Mouse (Mus musculus) kidney, embryonic 16.5 days (tissue): ENCODE measurements around the gene Nup210. TPM values are rescaled to one million over a fixed set of nuclear protein-coding genes. Genes with fewer than 3 reads are reported as not detected.
"Not testable (repeated sequence)": the region's sequence is repeated elsewhere in the genome, so short reads cannot be mapped to it uniquely, and the experiment has no call there.

ENCODE experiments used
- ATAC-seq: fragments of 200-750 bp; cut with Nextera tagmentation; 2 replicates; pipeline ENCODE4 v1.8.0; 2017; ENCODE audit warnings: moderate TSS enrichment; ENCODE audit not compliant: low FRiP score, low TSS enrichment
- H3K27ac ChIP-seq: fragments of 300-500 bp; sonication (generic); 2 replicates; pipeline ENCODE4 v1.5.1; 2014; ENCODE audit warnings: low read length
- H3K27me3 ChIP-seq: fragments of 300-500 bp; sonication (generic); 2 replicates; pipeline ENCODE4 v1.6.1; 2014; ENCODE audit warnings: low read length, control low read depth, mixed read lengths; ENCODE audit not compliant: insufficient read depth
- H3K36me3 ChIP-seq: fragments of 300-500 bp; sonication (generic); 2 replicates; pipeline ENCODE4 v1.6.1; 2014; ENCODE audit warnings: low read length, control low read depth, mixed read lengths; ENCODE audit not compliant: insufficient read depth
- H3K4me1 ChIP-seq: fragments of 300-500 bp; sonication (generic); 2 replicates; pipeline ENCODE4 v1.6.1; 2014; ENCODE audit warnings: low read length, control low read depth, mixed read lengths; ENCODE audit not compliant: insufficient read depth
- H3K4me2 ChIP-seq: fragments of 300-500 bp; sonication (generic); replicated peaks from 2 replicates; pipeline ENCODE4 v1.6.1; 2014; ENCODE audit warnings: low read depth, low read length
- H3K4me3 ChIP-seq: fragments of 300-500 bp; sonication (generic); 2 replicates; pipeline ENCODE4 v1.5.1; 2014; ENCODE audit warnings: mild to moderate bottlenecking, low read length
- H3K9ac ChIP-seq: fragments of 300-500 bp; sonication (generic); replicated peaks from 2 replicates; pipeline ENCODE4 v1.6.1; 2014; ENCODE audit warnings: low read length
- H3K9me3 ChIP-seq: fragments of 300-500 bp; sonication (generic); 2 replicates; pipeline ENCODE4 v1.6.1; 2016; ENCODE audit warnings: low read length, control low read depth
- WGBS: fragments of 180-500 bp; shearing (Covaris S2); extraction: QIAGEN DNeasy Blood & Tissue Kit; methylation state at CpG from one replicate; pipeline ENCODE4 v1.1.7; 2014; 5-methylcytosine and 5-hydroxymethylcytosine counted together
- polyA plus RNA-seq: library from polyadenylated mRNA; unstranded; fragments of >200 nt; fragmentation: Nextera tagmentation; extraction: Ambion mirVana; gene quantifications from 2 replicates; pipeline ENCODE4 v1.2.1, GENCODE M21; 2015

The Nup210 gene
- polyA plus RNA-seq, 1 experiment from 2014 or later: 26.4 TPM

DNA sequence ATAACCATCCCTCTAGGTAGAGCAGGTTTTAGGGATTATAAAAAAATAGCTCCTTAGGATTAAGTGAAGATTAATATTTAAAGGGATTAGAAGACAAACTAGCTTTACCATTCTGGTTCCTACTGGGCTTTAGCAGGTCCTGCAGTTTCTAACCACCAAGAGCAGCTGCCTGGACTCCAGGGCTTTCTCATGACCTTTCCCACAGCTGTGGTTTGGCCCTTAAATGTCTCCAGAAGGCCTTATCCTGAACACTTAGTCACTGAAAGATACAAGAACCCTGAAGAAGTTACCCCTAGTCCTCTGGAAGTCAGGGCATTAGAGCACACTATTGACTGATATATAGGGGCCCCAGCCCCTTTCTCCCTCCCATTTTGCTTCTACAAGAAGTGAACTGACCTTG, 7.1 kb downstream of the Nup210 start:
- ATAC-seq: no peak
- Histone ChIP-seq H3K4me2 (no peak overlapping the region), H3K36me3 (no peaks in the 10 kb centered on the region), H3K9me3 (no peaks in the 10 kb centered on the region), H3K27me3 (no peaks in the 10 kb centered on the region), H3K4me1 (peaks cover 19% of the 10 kb centered on the region), H3K4me3 (no peak overlapping the region), H3K9ac (no peak overlapping the region), H3K27ac (no peak overlapping the region)

DNA sequence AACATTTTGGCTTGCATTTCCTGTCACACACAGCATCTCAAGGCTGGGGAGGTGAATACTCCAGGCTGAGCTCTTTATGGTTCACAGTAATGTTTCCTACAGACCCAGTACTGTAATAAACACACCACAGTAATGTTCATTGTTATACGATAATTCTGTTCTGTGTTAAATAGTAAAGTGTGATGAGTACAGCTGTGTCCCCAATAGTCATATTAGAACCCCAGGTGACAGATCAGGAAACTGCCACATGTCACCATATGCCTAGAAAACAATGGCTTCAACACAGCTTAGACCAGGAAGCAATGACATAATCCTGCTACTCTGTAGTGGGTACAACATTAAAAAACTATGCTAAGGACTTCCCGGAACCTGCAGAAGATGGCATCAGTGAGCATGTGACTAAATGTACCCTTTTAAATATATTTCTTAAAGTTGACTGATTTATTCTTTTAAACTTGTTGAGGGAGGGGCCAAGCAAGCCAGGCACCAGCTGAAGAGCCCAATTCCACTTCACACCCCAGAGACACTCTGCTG, 7.6 kb downstream of the Nup210 start:
- no peaks in the 10 kb centered on the region for H3K9me3 ChIP-seq
- no peak overlapping the region for H3K27ac ChIP-seq
- no peak overlapping the region for H3K4me2 ChIP-seq
- ATAC-seq: no peak
- no peaks in the 10 kb centered on the region for H3K36me3 ChIP-seq
- H3K4me1 ChIP-seq: peaks cover 21% of the 10 kb centered on the region
- H3K9ac ChIP-seq: no peak overlapping the region
- H3K4me3 ChIP-seq: no peak overlapping the region
- 83% methylated on average over 2 of the region's 2 CpGs for WGBS
- H3K27me3 ChIP-seq: no peaks in the 10 kb centered on the region

DNA sequence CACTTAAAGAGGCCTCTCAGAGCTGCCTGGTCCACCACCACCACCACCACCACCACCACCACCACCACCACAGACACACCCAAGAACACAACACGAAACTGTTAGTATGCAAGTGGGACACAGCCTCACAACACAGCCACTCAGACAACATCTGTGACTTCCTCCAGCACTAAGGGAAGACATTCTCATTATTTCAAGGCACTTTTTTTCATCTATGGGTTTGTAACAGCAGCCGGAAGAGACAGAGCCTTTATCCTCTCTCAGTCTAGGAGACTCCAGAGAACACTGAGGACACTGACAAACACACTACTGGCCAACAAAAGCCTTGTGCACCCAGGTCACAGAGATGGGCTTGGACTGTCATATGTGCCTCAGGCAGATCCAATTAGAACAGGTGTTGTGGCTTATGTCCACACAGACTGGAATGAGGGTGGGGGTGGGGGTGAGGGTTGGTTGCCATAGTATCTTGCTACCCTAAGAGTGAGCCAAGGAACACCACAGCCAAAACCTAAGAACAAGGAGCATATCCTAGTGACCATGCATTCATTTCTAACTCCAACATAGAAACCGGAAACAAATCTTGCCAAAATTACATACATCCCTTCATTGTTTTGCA, 8.2 kb downstream of the Nup210 start:
- no peak for ATAC-seq
- Histone ChIP-seq H3K36me3 (no peaks in the 10 kb centered on the region), H3K9me3 (no peaks in the 10 kb centered on the region), H3K27ac (no peak overlapping the region), H3K9ac (no peak overlapping the region), H3K4me2 (no peak overlapping the region), H3K4me1 (peaks cover 23% of the 10 kb centered on the region), H3K4me3 (no peak overlapping the region), H3K27me3 (no peaks in the 10 kb centered on the region)
- 82% methylated on average over 3 of the region's 3 CpGs for WGBS

DNA sequence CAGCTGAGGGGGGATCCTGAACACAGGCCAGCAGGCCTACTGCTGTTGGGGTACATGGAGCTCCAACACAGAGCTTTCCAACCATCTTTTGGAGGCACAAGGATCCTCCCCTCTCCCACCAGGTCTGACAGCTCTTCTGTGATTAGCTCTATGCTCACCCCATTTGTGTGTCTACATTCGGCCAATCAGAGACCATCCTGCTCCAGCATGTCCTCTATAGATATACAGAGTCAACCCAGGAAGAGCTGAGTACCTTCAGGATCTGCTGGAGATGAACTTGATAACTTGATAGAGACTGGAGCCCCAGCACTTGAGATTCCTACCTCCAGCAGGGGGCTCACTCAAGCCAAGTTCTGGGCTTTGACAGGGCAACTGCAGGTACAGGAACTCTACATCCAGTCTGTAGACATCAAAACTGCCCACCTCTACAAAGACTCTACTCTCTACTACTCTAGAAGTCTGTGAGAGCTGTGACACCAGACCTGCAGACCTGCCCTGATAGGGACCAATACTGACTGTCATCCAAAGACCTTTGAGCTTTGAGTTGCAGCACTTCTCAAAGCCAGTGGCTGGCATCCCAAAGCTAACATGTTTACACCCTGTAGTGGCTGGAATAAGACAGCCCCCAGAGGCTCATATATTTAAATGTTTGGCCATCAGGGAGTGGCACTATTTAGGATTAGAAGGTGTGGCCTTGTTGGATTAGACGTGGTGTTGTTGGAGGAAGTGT, 11.1 kb downstream of the Nup210 start:
- H3K9ac ChIP-seq: no peak overlapping the region
- peak overlapping the region; percentile 0; the same call in 1 of the 2 replicates for H3K27ac ChIP-seq
- peaks cover 23% of the 10 kb centered on the region for H3K4me1 ChIP-seq
- H3K36me3 ChIP-seq: no peaks in the 10 kb centered on the region
- WGBS: 80% methylated on average over 2 of the region's 2 CpGs
- no peak overlapping the region for H3K4me2 ChIP-seq
- no peak overlapping the region for H3K4me3 ChIP-seq
- no peaks in the 10 kb centered on the region for H3K9me3 ChIP-seq
- ATAC-seq: peak; percentile 20
- no peaks in the 10 kb centered on the region for H3K27me3 ChIP-seq

DNA sequence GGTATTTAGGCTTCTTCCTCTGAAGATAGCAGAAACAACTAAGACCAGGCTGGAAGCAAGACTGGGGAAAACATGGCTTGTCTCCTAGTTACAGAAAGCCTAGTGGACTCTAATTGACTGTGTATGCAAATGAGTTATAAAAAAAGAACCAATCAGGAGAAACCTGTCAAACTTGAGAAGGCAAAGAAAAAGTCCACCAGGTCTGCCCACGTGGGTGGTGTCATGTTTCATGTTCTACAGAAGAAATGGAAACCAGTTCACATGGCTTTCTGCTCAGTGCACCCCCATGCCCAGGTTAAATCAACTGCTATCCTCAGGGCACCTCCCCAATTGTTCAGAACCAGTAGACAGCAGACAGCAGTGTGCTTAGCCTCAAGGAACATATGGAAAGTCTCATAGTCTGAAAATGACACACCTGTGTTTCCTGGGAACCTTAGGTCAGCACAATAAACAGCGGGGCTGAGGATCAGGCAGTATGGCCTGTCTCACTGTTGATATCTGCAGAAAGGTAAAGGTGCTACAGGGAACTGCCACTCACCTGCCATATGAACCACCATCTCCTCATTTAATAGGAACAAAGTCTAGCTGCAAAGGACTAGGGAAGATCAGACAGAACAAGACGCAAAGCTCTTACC, 11.7 kb downstream of the Nup210 start:
- Histone ChIP-seq H3K27ac (peak overlapping the region; percentile 0; the same call in 1 of the 2 replicates), H3K9ac (no peak overlapping the region), H3K9me3 (no peaks in the 10 kb centered on the region), H3K4me3 (no peak overlapping the region), H3K27me3 (no peaks in the 10 kb centered on the region), H3K36me3 (no peaks in the 10 kb centered on the region), H3K4me1 (peaks cover 18% of the 10 kb centered on the region), H3K4me2 (no peak overlapping the region)
- WGBS: 41% methylated on average over 3 of the region's 3 CpGs
- peak; percentile 88 for ATAC-seq

DNA sequence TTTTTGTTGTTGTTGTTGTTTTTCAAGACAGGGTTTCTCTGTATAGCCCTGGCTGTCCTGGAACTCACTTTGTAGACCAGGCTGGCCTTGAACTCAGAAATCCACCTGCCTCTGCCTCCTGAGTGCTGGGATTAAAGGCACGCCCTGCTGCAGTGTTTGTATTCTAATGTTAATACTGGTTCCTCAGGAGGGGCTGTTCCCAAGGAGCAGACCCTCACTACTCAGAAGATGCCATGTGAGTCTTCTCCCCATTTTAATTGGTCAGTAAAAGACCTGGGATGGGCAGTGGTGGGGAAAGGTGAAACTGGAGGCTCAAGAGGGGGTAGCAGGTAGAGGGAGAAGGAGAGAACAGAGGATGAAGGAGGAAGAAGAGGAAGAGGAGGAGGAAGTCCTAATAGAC, 13.2 kb downstream of the Nup210 start:
- not testable (repeated sequence) for ATAC-seq, H3K36me3 ChIP-seq, H3K9me3 ChIP-seq, H3K4me2 ChIP-seq, H3K27me3 ChIP-seq, H3K27ac ChIP-seq, H3K9ac ChIP-seq, H3K4me3 ChIP-seq
- 89% methylated on average over 1 of the region's 1 CpGs for WGBS
- H3K4me1 ChIP-seq: peaks cover 18% of the 10 kb centered on the region

DNA sequence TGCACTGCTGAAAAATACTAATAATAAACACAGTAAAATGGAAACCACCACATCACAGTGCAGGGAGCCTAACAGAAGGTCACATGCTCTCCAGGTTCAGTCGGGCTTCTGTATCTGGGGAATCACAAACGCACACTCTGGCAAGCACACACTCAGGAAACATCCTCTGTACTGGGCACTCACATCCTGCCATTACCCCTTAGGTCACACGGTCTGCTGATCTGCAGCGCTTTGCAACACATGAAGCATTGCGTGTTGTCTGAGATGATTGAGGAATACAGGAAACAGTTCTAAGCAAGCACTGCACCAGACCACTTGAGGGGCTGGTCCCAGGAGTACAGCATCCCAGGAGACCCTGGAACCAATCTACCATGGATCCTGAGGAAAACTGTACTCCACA, 16.0 kb downstream of the Nup210 start:
- no peak overlapping the region for H3K9ac ChIP-seq
- WGBS: 55% methylated on average over 5 of the region's 5 CpGs
- no peak overlapping the region for H3K4me3 ChIP-seq
- ATAC-seq: no peak
- no peaks in the 10 kb centered on the region for H3K9me3 ChIP-seq
- peaks cover 18% of the 10 kb centered on the region for H3K4me1 ChIP-seq
- peaks cover 2% of the 10 kb centered on the region; the same call in 1 of the 2 replicates for H3K36me3 ChIP-seq
- no peak overlapping the region for H3K4me2 ChIP-seq
- no peaks in the 10 kb centered on the region for H3K27me3 ChIP-seq
- H3K27ac ChIP-seq: no peak overlapping the region

DNA sequence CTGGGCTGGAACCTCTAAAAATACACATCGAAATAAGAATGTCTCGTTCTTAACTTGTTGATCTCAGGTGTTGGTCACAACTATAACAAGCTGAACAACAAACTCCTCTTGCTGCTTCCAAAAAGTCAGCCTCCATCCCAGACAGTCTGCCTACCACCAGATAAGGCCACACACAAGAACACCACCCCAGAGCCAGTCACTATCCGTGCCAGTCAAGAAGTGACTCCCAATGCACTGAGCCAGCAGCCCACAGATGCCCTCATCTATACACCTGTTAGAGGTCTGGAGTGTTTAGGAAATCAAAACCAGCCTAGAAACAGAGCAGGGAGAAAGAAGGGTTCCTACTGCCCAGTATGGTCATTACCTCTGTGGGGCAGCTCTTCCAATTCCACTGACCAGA, 18.8 kb downstream of the Nup210 start:
- H3K4me2 ChIP-seq: no peak overlapping the region
- H3K36me3 ChIP-seq: peaks cover 18% of the 10 kb centered on the region
- no peak overlapping the region for H3K27ac ChIP-seq
- H3K4me3 ChIP-seq: no peak overlapping the region
- WGBS: 97% methylated on average over 3 of the region's 3 CpGs
- no peak for ATAC-seq
- H3K9me3 ChIP-seq: peaks cover 6% of the 10 kb centered on the region; the same call in 1 of the 2 replicates
- H3K9ac ChIP-seq: no peak overlapping the region
- H3K4me1 ChIP-seq: peaks cover 4% of the 10 kb centered on the region; the same call in 1 of the 2 replicates
- H3K27me3 ChIP-seq: no peaks in the 10 kb centered on the region

DNA sequence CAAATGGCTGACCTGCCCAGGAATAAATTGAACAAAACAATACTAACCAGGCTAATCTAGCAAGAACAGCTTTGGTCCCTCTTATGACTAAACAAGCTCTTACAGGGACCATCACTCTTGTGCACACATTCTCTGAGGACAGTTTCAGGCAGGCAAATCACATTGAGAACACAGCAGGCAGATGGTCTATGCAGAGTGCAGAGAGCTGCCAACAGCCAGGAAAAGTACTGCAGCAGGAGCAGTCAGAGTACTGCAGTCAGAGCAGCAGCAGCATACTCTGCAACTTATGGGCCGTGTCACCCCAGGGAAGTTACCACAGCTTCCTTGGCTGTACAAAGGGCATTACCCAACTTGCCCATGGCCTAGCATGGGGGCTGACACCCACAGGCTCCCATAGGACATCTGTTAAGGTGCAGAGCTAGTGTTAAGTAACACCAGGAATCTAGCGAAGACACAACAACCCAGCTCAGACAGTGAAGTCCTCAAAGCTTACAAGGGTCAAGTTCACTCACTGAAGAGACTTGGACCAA, 21.5 kb downstream of the Nup210 start:
- Histone ChIP-seq H3K27ac (no peak overlapping the region), H3K4me2 (no peak overlapping the region), H3K4me3 (no peak overlapping the region), H3K9me3 (peaks cover 6% of the 10 kb centered on the region; the same call in 1 of the 2 replicates), H3K4me1 (no peaks in the 10 kb centered on the region), H3K36me3 (peaks cover 18% of the 10 kb centered on the region), H3K9ac (no peak overlapping the region), H3K27me3 (no peaks in the 10 kb centered on the region)
- no peak for ATAC-seq
- WGBS: 79% methylated on average over 2 of the region's 2 CpGs
